29 mouse cellular contexts compared by ENCODE assay signal in the genomic region with DNA sequence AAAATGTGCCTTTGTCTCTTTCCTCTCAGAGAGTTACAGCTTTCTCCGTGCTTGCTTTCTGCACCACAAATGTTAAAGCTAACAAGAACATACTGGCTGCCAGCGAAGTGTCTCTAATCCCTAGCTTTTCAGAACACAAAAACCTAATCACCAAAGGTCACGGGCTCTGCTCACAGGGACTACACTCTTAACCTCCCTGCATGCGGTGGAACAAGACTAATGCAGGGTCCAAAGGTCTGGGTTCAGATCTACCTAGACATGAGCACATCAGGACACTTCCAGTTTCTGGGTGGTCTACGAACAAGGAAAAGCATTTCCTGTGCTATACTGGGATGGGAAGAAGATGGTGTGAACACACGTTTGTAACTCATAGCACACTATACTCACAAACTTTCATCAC.
DNase-seq lines count a peak whose midpoint lies in the region; ATAC-seq lines count a peak whose summit lies in the region.
"Had no signal": no experiment of that assay in that cellular context is flagged by ENCODE, and none has a peak within 500 bp of the region (broad histone marks: within the 10 kb centered on the region; RNA-seq: fewer than 3 reads in every experiment).

No protein-coding gene starts in this region.

- no peak overlapping the region for H3K9ac ChIP-seq in kidney, embryonic 15.5 days
- H3K9ac ChIP-seq: embryonic facial prominence, embryonic 13.5 days; forebrain, embryonic 12.5 days; forebrain, embryonic 15.5 days; heart, embryonic 13.5 days; hindbrain, embryonic 12.5 days; hindbrain, embryonic 15.5 days had no signal

- H3K27ac ChIP-seq in kidney, embryonic 15.5 days: 0 out of 2 replicates have a peak overlapping the region, but pooled peaks have one; percentile 7
- H3K27ac ChIP-seq: embryonic facial prominence, embryonic 10.5 days; embryonic facial prominence, embryonic 13.5 days; forebrain, embryonic 12.5 days; forebrain, embryonic 15.5 days; heart, adult 2 months; heart, embryonic 10.5 days; heart, embryonic 13.5 days; hindbrain, embryonic 12.5 days; hindbrain, embryonic 15.5 days had no signal

- peak; percentile 26 for DNase-seq in kidney, adult 11 months
- no peak for DNase-seq in kidney, postnatal 4 days
- no peak for DNase-seq in kidney, adult 18-20 months
- DNase-seq in layer of hippocampus, adult 9-11 months: peak; percentile 12
- DNase-seq in layer of hippocampus, postnatal 14 days (ENCODE audit: low spot score in 2 of 2): no peak
- DNase-seq in c-Kit-positive CD71-positive TER-119-positive erythroid progenitor cells, embryonic 14.5 days (ENCODE audit: low spot score): no peak
- DNase-seq: adrenal gland, postnatal 10 days; adrenal gland, postnatal 36 days; B cell, adult 2 months; cerebellum, adult 11 months; cerebellum, adult 2 months; cerebellum, adult 9-11 months; cerebellum, postnatal 36 days; embryo, embryonic 11 days; gastrocnemius, postnatal 25 days; heart, adult 2 months had no signal

- 0 out of 2 replicates have a peak, but pooled peaks have one; percentile 34 for ATAC-seq in kidney, embryonic 15.5 days (replicated peaks; ENCODE audit: low FRiP score)
- ATAC-seq: forebrain, embryonic 15.5 days had no signal

- H3K27me3 ChIP-seq in kidney, embryonic 15.5 days: no peaks in the 10 kb centered on the region
- H3K27me3 ChIP-seq: CH12.LX; embryonic facial prominence, embryonic 13.5 days; forebrain, embryonic 12.5 days; forebrain, embryonic 15.5 days; heart, embryonic 13.5 days; hindbrain, embryonic 12.5 days; hindbrain, embryonic 15.5 days; Patski had no signal

- no peaks in the 10 kb centered on the region for H3K9me3 ChIP-seq in kidney, embryonic 15.5 days (replicated peaks)
- H3K9me3 ChIP-seq: embryonic facial prominence, embryonic 10.5 days; embryonic facial prominence, embryonic 13.5 days; forebrain, embryonic 12.5 days; forebrain, embryonic 15.5 days; G1E; heart, embryonic 10.5 days; heart, embryonic 13.5 days; hindbrain, embryonic 12.5 days; hindbrain, embryonic 15.5 days had no signal

- H3K4me1 ChIP-seq in kidney, embryonic 15.5 days: peaks cover 6% of the 10 kb centered on the region; the same call in 1 of the 2 replicates
- H3K4me1 ChIP-seq: heart, embryonic 10.5 days had no signal

- H3K4me3 ChIP-seq in kidney, embryonic 15.5 days (replicated peaks): no peak overlapping the region
- H3K4me3 ChIP-seq: embryonic facial prominence, embryonic 10.5 days; embryonic facial prominence, embryonic 13.5 days; erythroblast, embryonic 14.5 days; forebrain, embryonic 12.5 days; forebrain, embryonic 15.5 days; heart, adult 2 months; heart, embryonic 10.5 days; heart, embryonic 13.5 days; hindbrain, embryonic 12.5 days; hindbrain, embryonic 15.5 days had no signal

- 71% methylated on average over 6 of the region's 6 CpGs for WGBS in kidney, embryonic 15.5 days

- peaks cover 14% of the 10 kb centered on the region for H3K36me3 ChIP-seq in kidney, embryonic 15.5 days
- H3K36me3 ChIP-seq: embryonic facial prominence, embryonic 13.5 days; forebrain, embryonic 12.5 days; forebrain, embryonic 15.5 days; hindbrain, embryonic 12.5 days; hindbrain, embryonic 15.5 days had no signal

- no peak overlapping the region for H3K4me2 ChIP-seq in kidney, embryonic 15.5 days
- H3K4me2 ChIP-seq: embryonic facial prominence, embryonic 13.5 days; forebrain, embryonic 12.5 days; forebrain, embryonic 15.5 days; heart, embryonic 13.5 days; hindbrain, embryonic 12.5 days; hindbrain, embryonic 15.5 days had no signal

Comparison
In these comparisons a context has a peak if more than half of its experiments do, and no peak if none do; other contexts are left out.
1. DNase-seq: peak in kidney, adult 11 months (single experiment) and layer of hippocampus, adult 9-11 months (single experiment); none in kidney, postnatal 4 days (0 of 2), kidney, adult 18-20 months (single experiment), layer of hippocampus, postnatal 14 days (0 of 2) and c-Kit-positive CD71-positive TER-119-positive erythroid progenitor cells, embryonic 14.5 days (single experiment).